Mouse (Mus musculus): ENCODE results near the gene Sec22b. TPM values are rescaled to one million over a fixed set of nuclear protein-coding genes. Genes with fewer than 3 reads are reported as not detected.

The Sec22b gene
- polyA plus RNA-seq, 1 experiment from 2014 or later: 106 TPM

GRCm38 (mm10) chr3:97876259-97876658, 24.7 kb upstream of the Sec22b start:
- H3K27ac ChIP-seq (replicated peaks): no peak overlapping the region
- peak overlapping the region; percentile 31; the same call in 1 of the 2 replicates for H3K9ac ChIP-seq
- no peak for ATAC-seq (ENCODE audit: low read depth)
- H3K4me3 ChIP-seq: no peak overlapping the region
- H3K9me3 ChIP-seq: no peaks in the 10 kb centered on the region
- H3K4me2 ChIP-seq: no peak overlapping the region
- 9% methylated on average over 8 of the region's 8 CpGs for WGBS
- H3K4me1 ChIP-seq (replicated peaks): peaks cover 10% of the 10 kb centered on the region
- no peaks in the 10 kb centered on the region; the same call in 1 of the 2 replicates for H3K27me3 ChIP-seq
- no peaks in the 10 kb centered on the region for H3K36me3 ChIP-seq

DNA sequence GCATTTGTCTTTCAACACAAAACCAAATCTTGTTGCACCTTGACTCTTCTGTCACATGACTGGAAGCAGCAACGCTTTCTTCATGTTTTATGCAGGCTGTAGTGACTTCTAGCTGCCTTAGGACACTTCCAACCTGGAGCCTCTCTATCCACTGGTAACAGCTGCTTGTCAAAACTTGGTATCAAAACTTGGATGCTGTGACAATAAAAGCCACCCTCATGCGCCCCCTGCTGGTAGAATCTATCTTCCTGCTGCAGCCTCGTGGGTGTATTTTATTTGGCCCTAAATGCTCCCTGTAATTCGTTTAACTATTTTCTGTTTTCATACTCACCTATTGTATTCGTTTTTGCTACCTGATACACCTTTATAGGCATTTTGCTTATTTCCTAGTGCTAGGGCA, 21.8 kb upstream of the Sec22b start:
- 20% methylated on average over 5 of the region's 5 CpGs for WGBS
- ATAC-seq (ENCODE audit: low read depth): no peak
- no peak overlapping the region for H3K27ac ChIP-seq (replicated peaks)
- H3K9me3 ChIP-seq: no peaks in the 10 kb centered on the region
- H3K4me1 ChIP-seq (replicated peaks): peaks cover 10% of the 10 kb centered on the region
- H3K9ac ChIP-seq: no peak overlapping the region
- no peak overlapping the region for H3K4me2 ChIP-seq
- no peak overlapping the region for H3K4me3 ChIP-seq
- H3K36me3 ChIP-seq: no peaks in the 10 kb centered on the region
- H3K27me3 ChIP-seq: no peaks in the 10 kb centered on the region

DNA sequence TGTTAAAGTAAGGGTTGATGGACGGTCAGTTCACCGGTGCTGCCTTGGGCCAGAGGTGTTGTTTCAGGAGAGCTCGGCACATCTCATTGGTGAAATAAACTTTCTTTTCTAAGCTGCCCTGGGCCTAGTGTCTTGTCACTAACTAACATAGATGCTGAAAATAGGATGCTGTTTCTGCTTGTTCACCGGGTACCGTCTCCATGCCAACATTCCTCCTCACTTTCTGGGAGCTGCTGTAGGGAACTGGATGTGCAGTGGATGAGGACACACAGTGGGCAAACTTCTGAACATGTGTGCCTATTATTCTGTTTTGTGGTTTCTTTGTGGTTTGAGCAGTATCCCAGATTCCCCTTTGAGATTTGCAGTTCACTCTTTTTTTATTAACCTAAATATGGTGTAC, 19.4 kb upstream of the Sec22b start:
- H3K9me3 ChIP-seq: no peaks in the 10 kb centered on the region
- H3K36me3 ChIP-seq: no peaks in the 10 kb centered on the region
- no peaks in the 10 kb centered on the region for H3K27me3 ChIP-seq
- peaks cover 2% of the 10 kb centered on the region for H3K4me1 ChIP-seq (replicated peaks)
- H3K4me2 ChIP-seq: no peak overlapping the region
- no peak overlapping the region for H3K9ac ChIP-seq
- WGBS: 96% methylated on average over 5 of the region's 5 CpGs
- H3K27ac ChIP-seq (replicated peaks): no peak overlapping the region
- H3K4me3 ChIP-seq: no peak overlapping the region
- ATAC-seq (ENCODE audit: low read depth): no peak

- H3K9ac ChIP-seq: peak overlapping the region; percentile 87
- peaks cover 15% of the 10 kb centered on the region for H3K4me1 ChIP-seq (replicated peaks)
- H3K36me3 ChIP-seq: no peaks in the 10 kb centered on the region
- ATAC-seq (ENCODE audit: low read depth): peak; percentile 29; the same call in 1 of the 2 replicates
- no peaks in the 10 kb centered on the region for H3K9me3 ChIP-seq
- H3K27me3 ChIP-seq: peaks cover 18% of the 10 kb centered on the region
- peak overlapping the region; percentile 65 for H3K4me3 ChIP-seq
- H3K27ac ChIP-seq (replicated peaks): peak overlapping the region; percentile 81
- 69% methylated on average over 5 of the region's 5 CpGs for WGBS
- H3K4me2 ChIP-seq: peak overlapping the region; percentile 84
These were observed 13.2 kb upstream of the Sec22b start for GRCm38 (mm10) chr3:97887785-97888167.

DNA sequence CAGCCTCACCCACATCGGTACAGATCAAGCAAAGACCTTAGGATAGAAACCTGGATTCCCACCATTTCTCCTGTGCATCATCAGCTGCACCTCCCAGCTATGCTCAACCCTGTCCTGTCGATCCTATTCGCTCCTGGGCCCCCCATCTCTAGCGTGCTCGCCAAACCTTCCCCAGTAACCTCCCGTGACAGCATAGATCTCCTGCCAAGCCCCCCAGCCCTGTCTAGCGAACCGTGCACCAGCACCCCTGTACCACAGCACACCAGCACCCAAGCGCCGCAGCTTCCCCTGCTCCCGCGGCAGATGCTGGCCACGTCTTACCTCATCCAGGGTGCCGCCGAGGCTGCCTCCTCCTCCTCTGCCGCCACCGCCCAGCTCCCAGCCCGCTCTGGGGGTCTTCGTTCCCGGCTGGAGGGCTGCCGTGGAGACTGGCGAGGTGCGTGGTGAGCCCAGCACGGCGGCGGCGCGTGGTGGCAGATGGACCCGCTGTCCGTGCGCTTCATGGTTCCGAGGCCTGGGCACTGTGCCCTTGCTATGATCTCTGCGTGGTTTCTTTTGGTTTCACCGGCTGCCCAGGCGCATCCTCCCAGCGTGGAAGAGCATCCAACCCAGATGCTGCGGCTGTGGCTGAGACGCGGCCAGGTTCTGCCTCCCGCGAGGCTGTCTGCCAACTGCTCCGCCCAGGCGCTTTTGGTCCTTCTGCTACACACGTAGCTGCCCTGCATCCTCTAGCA, 12.7 kb upstream of the Sec22b start, which contains the start of gene Pde4dip:
TSS of gene Pde4dip (minus strand) at position 540 of the 734 bp plus-strand sequence.
- Histone ChIP-seq H3K27ac (replicated peaks) (peak within 1 kb of the TSS; percentile 81), H3K9ac (peak within 1 kb of the TSS; percentile 87), H3K4me1 (replicated peaks) (peaks cover 15% of the 10 kb centered on the region), H3K36me3 (no peaks in the 10 kb centered on the region), H3K27me3 (peaks cover 23% of the 10 kb centered on the region), H3K9me3 (no peaks in the 10 kb centered on the region), H3K4me3 (peak within 1 kb of the TSS; percentile 65), H3K4me2 (peak within 1 kb of the TSS; percentile 84)
- ATAC-seq (ENCODE audit: low read depth): peak; percentile 88
- WGBS: 2% methylated on average over 44 of the region's 44 CpGs

DNA sequence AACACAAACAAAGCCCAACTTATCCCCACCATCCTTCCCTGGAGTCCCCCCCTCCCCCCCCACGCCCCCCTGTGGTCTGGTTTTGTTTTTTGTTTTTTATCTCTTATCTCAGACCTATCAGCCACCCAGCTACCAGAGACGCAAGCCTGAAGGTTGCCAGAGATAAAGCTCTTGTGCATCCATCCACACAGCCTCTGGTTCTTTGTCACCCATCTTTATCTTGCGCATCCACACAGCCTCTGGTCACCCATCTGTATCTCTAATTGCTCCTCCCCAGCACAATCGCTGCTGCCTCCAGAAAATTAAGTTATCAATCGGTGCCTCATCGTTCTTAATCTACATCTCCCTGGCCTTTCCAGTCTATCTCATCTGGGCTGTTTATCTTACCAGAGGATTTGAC, 10.8 kb upstream of the Sec22b start:
- no peak overlapping the region for H3K9ac ChIP-seq
- peaks cover 15% of the 10 kb centered on the region for H3K4me1 ChIP-seq (replicated peaks)
- no peak overlapping the region for H3K27ac ChIP-seq (replicated peaks)
- no peak overlapping the region for H3K4me2 ChIP-seq
- H3K4me3 ChIP-seq: no peak overlapping the region
- no peaks in the 10 kb centered on the region for H3K36me3 ChIP-seq
- H3K9me3 ChIP-seq: no peaks in the 10 kb centered on the region
- H3K27me3 ChIP-seq: peaks cover 25% of the 10 kb centered on the region
- no peak for ATAC-seq (ENCODE audit: low read depth)
- 82% methylated on average over 6 of the region's 6 CpGs for WGBS

DNA sequence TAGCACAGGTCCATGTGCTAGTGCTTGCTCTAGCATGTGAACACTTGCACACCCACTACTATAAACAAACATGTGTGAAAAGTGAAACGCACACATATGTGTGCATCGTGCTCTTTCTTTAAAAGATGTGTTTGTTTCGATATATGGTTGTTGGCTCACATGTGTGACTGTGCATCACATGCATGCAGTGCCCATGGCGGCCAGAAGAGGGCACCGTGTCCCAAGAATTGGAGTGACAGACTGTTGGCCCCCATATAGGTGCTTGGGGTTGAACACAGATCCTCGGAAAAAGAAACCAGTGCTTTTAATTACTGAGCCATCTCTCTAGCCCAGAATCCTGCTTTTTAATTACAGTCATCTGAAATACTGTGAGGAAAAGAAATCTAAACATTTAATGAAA, 6.3 kb upstream of the Sec22b start:
- H3K27me3 ChIP-seq: peaks cover 16% of the 10 kb centered on the region
- no peak overlapping the region for H3K4me2 ChIP-seq
- no peak for ATAC-seq (ENCODE audit: low read depth)
- H3K27ac ChIP-seq (replicated peaks): no peak overlapping the region
- H3K36me3 ChIP-seq: no peaks in the 10 kb centered on the region
- H3K4me1 ChIP-seq (replicated peaks): no peaks in the 10 kb centered on the region
- H3K9me3 ChIP-seq: no peaks in the 10 kb centered on the region
- no peak overlapping the region for H3K9ac ChIP-seq
- 51% methylated on average over 6 of the region's 6 CpGs for WGBS
- H3K4me3 ChIP-seq: no peak overlapping the region

GRCm38 (mm10) chr3:97898381-97898780, 2.6 kb upstream of the Sec22b start:
- Histone ChIP-seq H3K4me1 (replicated peaks) (peaks cover 24% of the 10 kb centered on the region), H3K9me3 (no peaks in the 10 kb centered on the region), H3K36me3 (no peaks in the 10 kb centered on the region), H3K27ac (replicated peaks) (no peak overlapping the region), H3K27me3 (peaks cover 2% of the 10 kb centered on the region; the same call in 1 of the 2 replicates), H3K4me3 (no peak overlapping the region), H3K9ac (no peak overlapping the region), H3K4me2 (no peak overlapping the region)
- no peak for ATAC-seq (ENCODE audit: low read depth)
- 68% methylated on average over 3 of the region's 3 CpGs for WGBS

GRCm38 (mm10) chr3:97901586-97901985, 596 bp downstream of the Sec22b start:
- 23% methylated on average over 5 of the region's 5 CpGs for WGBS
- H3K9ac ChIP-seq: peak overlapping the region; percentile 92
- H3K4me1 ChIP-seq (replicated peaks): peaks cover 32% of the 10 kb centered on the region
- no peaks in the 10 kb centered on the region for H3K36me3 ChIP-seq
- no peaks in the 10 kb centered on the region for H3K9me3 ChIP-seq
- no peak for ATAC-seq (ENCODE audit: low read depth)
- H3K27ac ChIP-seq (replicated peaks): no peak overlapping the region
- H3K27me3 ChIP-seq: no peaks in the 10 kb centered on the region
- peak overlapping the region; percentile 87 for H3K4me3 ChIP-seq
- H3K4me2 ChIP-seq: peak overlapping the region; percentile 93

- ATAC-seq (ENCODE audit: low read depth): no peak
- Histone ChIP-seq H3K4me3 (no peak overlapping the region), H3K9me3 (no peaks in the 10 kb centered on the region), H3K4me2 (no peak overlapping the region), H3K27me3 (no peaks in the 10 kb centered on the region), H3K27ac (replicated peaks) (no peak overlapping the region), H3K36me3 (peaks cover 26% of the 10 kb centered on the region), H3K4me1 (replicated peaks) (no peaks in the 10 kb centered on the region), H3K9ac (no peak overlapping the region)
- 64% methylated on average over 2 of the region's 2 CpGs for WGBS
These were observed 8.7 kb downstream of the Sec22b start for GRCm38 (mm10) chr3:97909737-97910136.

- no peak overlapping the region for H3K4me3 ChIP-seq
- H3K27me3 ChIP-seq: no peaks in the 10 kb centered on the region
- no peak overlapping the region for H3K27ac ChIP-seq (replicated peaks)
- H3K4me1 ChIP-seq (replicated peaks): no peaks in the 10 kb centered on the region
- ATAC-seq (ENCODE audit: low read depth): no peak
- H3K4me2 ChIP-seq: no peak overlapping the region
- H3K36me3 ChIP-seq: peaks cover 37% of the 10 kb centered on the region
- 88% methylated on average over 7 of the region's 7 CpGs for whole genome bisulfite sequencing
- no peaks in the 10 kb centered on the region for H3K9me3 ChIP-seq
- H3K9ac ChIP-seq: no peak overlapping the region
These were observed 10.1 kb downstream of the Sec22b start for GRCm38 (mm10) chr3:97911093-97911492.

DNA sequence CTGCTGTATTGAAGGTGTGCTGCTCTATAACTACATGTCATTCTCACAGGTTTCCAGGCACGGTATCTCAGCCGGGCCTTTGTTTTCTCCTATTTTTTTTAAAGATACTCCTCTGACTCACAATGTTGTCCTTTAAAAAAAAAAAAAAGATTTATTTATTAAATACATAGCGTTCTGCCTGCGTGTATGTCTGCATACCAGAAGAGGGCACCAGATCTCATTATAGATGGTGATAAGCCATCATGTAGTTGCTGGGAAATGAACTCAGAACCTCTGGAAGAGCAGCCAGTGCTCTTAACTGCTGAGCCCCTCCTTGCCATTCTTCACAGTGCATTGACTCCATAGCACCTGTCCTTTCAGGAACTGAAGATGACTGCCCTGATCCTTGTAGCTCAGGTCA, 14.1 kb downstream of the Sec22b start:
- H3K4me3 ChIP-seq: no peak overlapping the region
- H3K4me1 ChIP-seq (replicated peaks): no peaks in the 10 kb centered on the region
- no peak overlapping the region for H3K27ac ChIP-seq (replicated peaks)
- ATAC-seq (ENCODE audit: low read depth): no peak
- H3K9ac ChIP-seq: no peak overlapping the region
- H3K36me3 ChIP-seq: peaks cover 42% of the 10 kb centered on the region
- H3K4me2 ChIP-seq: no peak overlapping the region
- WGBS: 73% methylated on average over 4 of the region's 4 CpGs
- H3K27me3 ChIP-seq: no peaks in the 10 kb centered on the region
- no peaks in the 10 kb centered on the region for H3K9me3 ChIP-seq

All from neural tube, embryonic 13.5 days (tissue).